Mouse (Mus musculus) cortical plate, adult 2 months (tissue): Measurements from ENCODE around the gene Rnf208.

Experiments used
- CTCF ChIP-seq: fragments of 200-500 bp; IDR thresholded peaks from 2 replicates; pipeline ENCODE4 v1.5.1; 2011; ENCODE audit warnings: mild to moderate bottlenecking, control low read depth, low read length; ENCODE audit not compliant: insufficient read depth; ENCODE audit errors: extremely low read depth
- POLR2A ChIP-seq: fragments of 200-500 bp; IDR thresholded peaks from 2 replicates; pipeline ENCODE4 v1.6.1; 2011; ENCODE audit warnings: mild to moderate bottlenecking, low read length, control low read depth; ENCODE audit not compliant: insufficient read depth; ENCODE audit errors: extremely low read depth

DNA sequence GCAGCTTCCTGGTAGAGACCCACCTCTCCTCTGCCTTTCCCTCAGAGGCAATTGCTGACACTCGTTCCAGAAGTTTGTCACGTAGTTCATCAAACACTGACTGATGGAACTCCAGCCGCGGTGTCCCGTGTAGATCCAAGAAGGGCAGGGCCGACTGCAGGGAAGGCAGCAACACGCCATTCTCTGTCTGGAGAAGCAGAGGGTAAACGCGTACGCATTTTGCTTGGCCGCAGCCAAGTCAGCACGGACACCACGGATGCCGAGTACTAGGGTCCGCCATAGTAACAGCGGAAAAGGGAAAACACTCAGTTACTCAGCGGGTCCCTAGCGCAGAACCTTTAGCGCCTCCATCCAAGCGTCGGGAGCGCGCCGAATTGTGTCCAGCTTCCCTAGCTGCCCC lies 31.4 kb upstream of the Rnf208 start:
- TF ChIP-seq CTCF, result no peak
- peak; percentile 17; the same call in 1 of the 2 replicates for TF ChIP-seq POLR2A
